Mouse (Mus musculus): ENCODE results near the gene Parpbp. TPM values are rescaled to one million over a fixed set of nuclear protein-coding genes. Genes with fewer than 3 reads are reported as not detected.
A peak's percentile ranks its signal among the peaks of the same experiment; 100 is the strongest.

Parpbp gene
- polyA plus RNA-seq, 1 experiment from 2014 or later, result 0.79 TPM

DNA sequence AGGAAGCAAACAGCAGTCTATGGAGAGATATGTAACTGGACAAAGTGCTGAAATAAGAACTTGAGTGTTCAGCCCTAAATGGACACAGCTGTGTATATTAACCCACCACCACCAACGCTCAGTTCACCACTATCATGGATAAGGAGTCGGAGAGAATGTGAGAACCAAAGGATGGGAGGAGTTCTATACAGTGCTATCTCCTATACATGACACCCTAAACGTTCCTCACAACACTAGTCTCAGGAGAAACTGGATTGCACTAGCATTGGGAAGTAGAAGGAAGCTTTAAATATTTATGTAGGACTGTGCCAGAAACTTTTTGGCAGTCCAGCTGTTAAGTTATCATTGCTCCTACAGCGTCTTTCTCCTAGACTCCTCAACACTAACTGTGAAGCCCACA lies 102.4 kb downstream of the Parpbp start:
- TF ChIP-seq CTCF (IDR thresholded peaks at IDR 0.05), result no peak
- TF ChIP-seq EP300 (IDR thresholded peaks at IDR 0.05), result no peak
- Histone ChIP-seq H3K9me3 (ENCODE audit: low read length) (no peaks in the 10 kb centered on the region), H3K27me3 (replicated peaks; ENCODE audit: insufficient read depth, low read length) (no peaks in the 10 kb centered on the region), H3K4me1 (ENCODE audit: insufficient read depth, low read depth, low read length) (no peaks in the 10 kb centered on the region), H3K36me3 (ENCODE audit: insufficient read depth, low read length) (no peaks in the 10 kb centered on the region), H3K4me2 (replicated peaks; ENCODE audit: low read depth, low read length) (no peak overlapping the region), H3K27ac (ENCODE audit: low read length) (no peak overlapping the region), H3K9ac (replicated peaks; ENCODE audit: low read depth) (no peak overlapping the region), H3K4me3 (ENCODE audit: low read depth, low read length) (no peak overlapping the region)
- ATAC-seq (no peak), DNase-seq (ENCODE audit: low spot score) (peak; percentile 24)
- 63% methylated on average over 4 of the region's 4 CpGs for WGBS

Other genes starting within 250 kb of the Parpbp start
- gene Pmch, start 55.9 kb downstream of the Parpbp start, polyA plus RNA-seq (2015; fragmentation: Nextera tagmentation; extraction: Ambion mirVana), result 0.38 and 0.58 TPM in 2 replicates
- gene Nup37, start 51 bp upstream of the Parpbp start, polyA plus RNA-seq (2015; fragmentation: Nextera tagmentation; extraction: Ambion mirVana), result 21.3 and 22.5 TPM in 2 replicates
- gene Washc3, start 54.2 kb upstream of the Parpbp start, polyA plus RNA-seq (2015; fragmentation: Nextera tagmentation; extraction: Ambion mirVana), result 73.0 and 75.2 TPM in 2 replicates
- gene Dram1, start 232.1 kb upstream of the Parpbp start, polyA plus RNA-seq (2015; fragmentation: Nextera tagmentation; extraction: Ambion mirVana), result 232 and 257 TPM in 2 replicates
- 9.9 and 10.2 TPM in 2 replicates for gene Gnptab, start 232.2 kb upstream of the Parpbp start, polyA plus RNA-seq (2015; fragmentation: Nextera tagmentation; extraction: Ambion mirVana)